Mouse (Mus musculus): Measurements from ENCODE around the gene Tas2r134. TPM values are rescaled to one million over a fixed set of nuclear protein-coding genes. Genes with fewer than 3 reads are reported as not detected.

Tas2r134 gene
- not detected in 2 replicates for polyA plus RNA-seq (2012; rRNA removed)

GRCm38 (mm10) chr2:51627211-51627610 is at the start of gene Tas2r134:
Tas2r134 (plus strand) TSS chr2:51627511.

All from colon, adult 2 months (tissue).